Mouse (Mus musculus) T-cell, adult 2 months (primary cell): ENCODE measurements around the gene Zscan12.

Experiments
- DNase-seq: peaks from one replicate; pipeline ENCODE4 v3.0.0; 2022; ENCODE audit warnings: low spot score

Gene Zscan12

DNA sequence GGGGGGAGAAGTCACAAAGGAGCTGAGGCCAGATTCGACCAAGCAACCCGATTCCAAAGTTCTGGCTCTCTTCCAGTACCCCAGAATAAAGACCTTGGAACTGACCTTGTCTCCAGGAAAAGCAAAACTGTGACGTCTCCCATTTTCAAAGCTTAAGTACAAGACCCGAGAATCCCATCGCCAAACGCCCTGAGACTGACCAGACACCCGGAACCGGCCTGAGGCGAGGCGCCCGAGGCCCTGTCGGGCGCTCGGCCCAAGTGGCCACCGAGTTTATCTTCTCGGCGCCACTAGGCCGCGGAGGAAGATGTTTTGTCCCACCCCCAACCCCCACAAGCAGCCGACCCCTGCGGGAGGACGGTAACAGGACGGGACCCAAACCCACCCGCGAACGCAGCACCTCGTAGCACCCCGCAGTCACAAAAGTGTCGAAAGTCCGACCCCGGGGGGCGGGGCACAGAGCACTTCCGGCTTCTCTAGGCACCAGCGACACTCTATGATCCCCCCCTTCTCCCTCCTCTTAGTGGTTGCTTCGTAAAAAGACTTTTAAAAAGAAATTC is 39.7 kb downstream of the Zscan12 start, which contains the start of gene Zkscan3:
Gene Zkscan3 (minus strand): TSS at position 469 of the 560 bp plus-strand sequence.
- peak; percentile 81 for DNase-seq

GRCm38 (mm10) chr13:21402848-21403247 is 40.2 kb downstream of the Zscan12 start:
- no peak for DNase-seq

DNA sequence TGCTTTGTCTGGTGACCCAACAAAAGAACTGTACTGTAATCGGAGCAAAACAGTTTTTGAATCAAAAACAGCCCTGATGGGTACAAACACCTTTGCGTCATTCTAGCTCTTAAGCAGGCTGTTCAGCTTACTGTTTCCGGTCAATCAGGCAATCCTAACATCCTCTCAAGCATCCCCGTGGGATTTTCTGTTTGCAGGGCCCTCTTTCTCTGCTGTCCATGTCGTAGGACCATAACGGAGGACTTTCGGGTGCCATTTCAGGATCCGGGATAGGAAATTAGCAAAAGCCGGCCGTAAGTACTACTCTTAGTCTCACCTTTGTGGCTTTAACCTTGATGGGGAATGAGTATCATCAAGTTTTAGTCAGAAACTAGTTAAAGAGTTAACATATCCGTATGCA is 44.7 kb downstream of the Zscan12 start:
- no peak for DNase-seq

DNA sequence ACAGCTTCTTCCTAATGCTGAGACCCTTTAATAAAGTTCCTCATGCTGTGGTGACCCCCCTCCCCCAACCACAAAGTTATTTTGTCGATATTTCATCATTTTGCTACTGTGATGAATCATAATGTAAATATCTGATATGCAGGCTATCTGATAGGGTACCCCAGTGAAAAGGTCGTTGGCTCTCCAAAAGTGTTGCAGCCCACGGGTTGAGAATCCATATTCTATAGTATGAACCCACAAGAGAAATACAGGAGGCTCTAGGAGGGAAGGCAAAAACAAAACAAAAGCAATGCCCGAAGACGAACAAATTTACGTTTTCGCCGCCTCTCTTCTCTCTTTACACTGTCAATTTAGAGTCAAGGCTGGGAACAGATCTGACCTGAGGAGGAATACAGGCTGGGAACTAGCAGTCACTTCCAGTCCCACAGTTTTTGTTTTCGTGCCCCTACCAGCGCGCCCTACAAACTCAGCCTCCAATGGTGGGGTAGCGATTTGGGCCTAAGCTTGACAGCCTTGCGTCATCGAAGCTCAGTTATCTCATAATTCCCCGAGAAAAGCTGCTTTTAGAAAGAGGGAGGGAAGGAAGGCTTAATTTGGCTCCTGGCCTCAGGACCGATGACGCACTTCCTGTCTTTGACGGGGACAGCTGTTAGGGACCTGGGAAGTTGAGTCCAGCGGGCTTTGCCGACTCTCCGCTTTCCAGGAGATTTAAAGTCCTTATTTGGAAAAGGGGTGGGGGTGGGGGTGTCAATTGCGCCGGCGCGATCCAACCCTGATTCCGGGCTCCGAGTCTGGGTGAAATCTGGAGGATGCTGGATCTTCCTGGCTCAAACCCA is 45.6 kb downstream of the Zscan12 start:
- peak; percentile 32 for DNase-seq

- no peak for DNase-seq
Observed at GRCm38 (mm10) chr13:21408805-21409459, 46.3 kb downstream of the Zscan12 start.

- no peak for DNase-seq
Observed at GRCm38 (mm10) chr13:21414231-21415212, 51.9 kb downstream of the Zscan12 start.

GRCm38 (mm10) chr13:21415266-21415665 is 52.6 kb downstream of the Zscan12 start:
- no peak for DNase-seq

DNA sequence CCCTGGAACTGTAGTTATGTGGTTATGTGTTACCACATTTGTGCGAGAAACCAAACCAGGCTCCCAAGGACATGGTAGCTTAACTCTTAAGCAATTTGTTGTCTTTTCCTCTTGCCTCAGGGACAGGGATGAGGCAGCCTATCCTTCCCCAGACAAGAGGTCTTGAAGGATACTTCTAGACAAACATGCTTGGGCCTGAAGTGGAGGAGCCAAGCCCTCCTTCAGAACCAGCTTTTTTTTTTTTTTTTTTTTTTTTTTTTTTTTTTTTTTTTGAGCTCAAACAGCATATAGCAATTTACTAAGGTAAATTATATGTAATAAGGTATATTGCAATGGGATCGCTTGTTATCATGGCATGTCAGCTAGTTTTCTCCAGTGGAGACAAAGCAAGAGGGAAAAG is 53.1 kb downstream of the Zscan12 start:
- DNase-seq: no peak

DNA sequence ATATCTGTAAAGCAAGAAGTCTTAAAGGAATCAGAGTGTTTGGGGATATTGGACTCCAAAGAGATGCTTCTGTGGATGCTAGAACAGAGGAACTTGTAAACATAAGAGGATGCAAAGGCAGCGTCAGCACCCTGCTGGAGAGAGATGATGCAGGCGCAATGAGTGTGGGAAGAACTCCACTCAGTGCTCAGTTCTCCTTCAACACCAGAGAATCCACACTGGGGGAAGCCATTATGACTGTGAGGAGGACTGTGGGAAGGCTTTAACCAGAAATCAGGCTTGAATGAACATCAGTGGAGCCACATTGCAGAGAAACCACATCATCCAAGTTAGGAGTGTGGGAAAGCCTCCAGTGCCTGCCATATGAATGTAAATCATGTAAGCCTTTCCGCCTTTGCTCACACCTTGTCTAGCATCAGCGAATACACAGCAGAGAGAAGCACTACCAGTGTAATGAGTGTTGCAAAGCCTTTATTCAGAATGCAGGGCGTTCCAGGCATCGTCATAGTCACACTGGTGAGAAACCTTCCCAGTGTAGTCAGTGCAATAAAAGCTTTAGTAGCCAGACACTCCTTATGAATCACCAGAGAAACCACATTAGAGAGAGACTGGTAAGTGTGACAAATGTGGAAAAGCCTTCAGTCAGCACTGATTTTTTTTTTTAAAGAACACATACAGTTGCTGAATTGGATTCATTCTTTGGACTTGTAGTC is 54.8 kb downstream of the Zscan12 start:
- DNase-seq: no peak

GRCm38 (mm10) chr13:21418865-21419264 is 56.2 kb downstream of the Zscan12 start:
- DNase-seq: no peak
